Mouse (Mus musculus): ENCODE data around the gene Plekhh3. TPM values are rescaled to one million over a fixed set of nuclear protein-coding genes. Genes with fewer than 3 reads are reported as not detected.

Plekhh3 gene
- polyA plus RNA-seq (2012; rRNA removed) = 22.9 and 31.4 TPM in 2 replicates

DNA sequence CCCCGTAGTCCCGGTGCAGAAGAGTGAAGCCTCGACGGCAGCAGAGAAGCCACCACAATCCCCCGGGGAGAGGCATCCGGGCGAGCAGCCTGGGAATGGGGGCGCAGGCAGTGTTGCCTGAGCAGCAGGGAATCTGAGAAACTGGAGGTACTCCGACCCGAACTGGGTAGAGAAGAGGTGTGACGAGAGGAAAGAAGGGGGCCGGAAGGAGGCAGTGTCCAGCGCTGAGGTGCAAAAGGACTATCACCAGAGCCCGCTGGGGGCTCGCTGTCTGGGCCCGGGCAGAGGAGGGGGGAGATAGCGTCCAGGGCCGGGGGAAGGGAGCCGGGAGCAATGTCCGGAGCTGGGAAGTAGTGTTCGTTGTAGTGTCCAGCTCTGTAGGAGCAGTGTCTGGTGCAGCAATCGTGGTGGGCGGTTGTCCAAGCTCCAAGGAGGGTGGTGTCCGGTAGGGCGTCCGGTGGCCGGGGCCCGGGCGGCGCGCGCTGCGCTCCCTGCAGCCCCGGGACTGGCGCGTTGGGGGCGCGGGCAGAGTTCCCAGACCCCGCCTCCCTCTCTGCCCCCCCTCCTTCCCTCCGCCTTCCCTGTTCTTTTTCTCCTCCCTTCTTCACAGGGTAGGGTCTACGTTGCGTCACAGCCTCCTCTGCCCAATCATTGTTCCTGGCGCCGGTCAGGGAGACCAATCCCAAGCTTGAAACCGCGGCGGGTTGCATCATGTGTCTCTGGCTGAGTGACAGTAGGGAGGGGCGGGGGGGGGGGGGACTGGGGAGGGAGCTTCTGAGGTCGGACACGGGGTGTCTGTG, at the start of gene Plekhh3:
Plekhh3 (minus strand) TSS at position 541 of the 800 bp plus-strand sequence.
- whole genome bisulfite sequencing = under 1% methylated on average over 48 of the region's 50 CpGs
- DNase-seq (ENCODE audit: low read depth, low spot score) = peak; percentile 89

DNA sequence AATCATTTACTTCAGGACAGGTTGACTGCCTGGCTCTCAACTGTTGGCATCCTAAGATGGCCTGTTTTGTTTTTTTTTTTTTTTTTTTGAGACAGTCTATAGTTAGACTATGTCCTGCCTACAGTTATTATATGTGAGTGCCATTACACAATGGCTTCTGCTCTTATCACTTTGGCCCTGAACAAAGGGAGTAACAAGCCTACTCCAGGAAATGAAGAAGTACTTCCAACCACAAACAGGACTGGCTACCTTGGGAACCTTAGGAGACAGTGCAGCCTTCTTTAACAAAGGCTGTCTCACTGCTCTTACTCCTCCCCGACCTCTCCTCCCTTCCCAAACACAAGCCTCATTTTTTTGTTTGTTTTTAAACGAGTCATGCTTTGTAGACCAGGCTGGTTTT, 49.7 kb upstream of the Plekhh3 start:
- WGBS = 20% methylated on average over 2 of the region's 2 CpGs
- no peak for DNase-seq (ENCODE audit: low read depth, low spot score)

DNA sequence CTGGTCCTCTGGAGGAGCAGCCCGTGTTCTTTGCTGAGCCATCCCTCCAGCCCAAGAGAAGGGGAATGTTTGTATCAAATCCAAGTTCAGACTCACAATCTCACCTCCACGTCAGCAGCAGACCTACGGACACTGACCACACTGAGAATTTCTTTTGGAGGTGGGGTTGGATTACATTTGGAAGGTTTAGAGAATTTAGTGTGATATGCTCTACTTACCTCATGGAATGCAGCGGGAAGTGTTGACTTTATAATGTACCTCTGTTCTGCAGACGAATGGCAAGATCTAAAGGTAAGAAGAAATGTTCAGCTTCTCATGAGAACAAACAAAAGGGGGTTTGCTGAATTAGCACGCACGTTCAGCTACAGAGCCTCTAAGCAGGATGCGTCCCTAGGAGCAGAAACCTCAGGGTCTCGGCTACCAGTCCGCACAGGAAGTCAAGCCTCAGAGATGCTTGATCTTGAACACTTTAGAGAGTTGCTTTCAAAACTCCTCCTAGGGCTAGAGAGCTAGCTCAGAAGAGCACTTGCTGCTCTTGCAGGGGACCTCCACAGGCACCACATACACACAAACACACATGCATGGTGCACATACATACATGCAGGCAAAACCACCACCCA, 47.4 kb upstream of the Plekhh3 start:
- no peak for DNase-seq (ENCODE audit: low read depth, low spot score)
- WGBS = 83% methylated on average over 10 of the region's 10 CpGs

DNA sequence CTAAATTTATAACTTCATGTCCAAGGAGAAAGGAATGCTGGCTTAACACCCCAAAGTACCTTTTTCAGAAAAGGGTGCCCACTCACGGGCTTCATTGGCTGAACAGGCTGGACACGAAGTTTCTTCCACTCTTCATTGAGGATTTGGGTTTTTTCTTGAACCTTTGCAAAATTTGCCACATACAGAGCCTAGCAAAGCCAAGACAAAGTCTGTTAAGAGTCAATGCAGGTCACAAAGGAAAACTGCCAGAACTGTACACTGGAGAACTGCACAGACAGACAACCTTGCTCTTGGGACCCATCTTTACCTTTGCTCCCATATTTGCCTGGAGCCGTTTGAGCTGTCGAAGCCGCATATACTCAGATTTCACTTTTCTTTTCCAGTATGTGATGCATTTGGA, 45.8 kb upstream of the Plekhh3 start:
- 90% methylated on average over 5 of the region's 5 CpGs for WGBS

DNA sequence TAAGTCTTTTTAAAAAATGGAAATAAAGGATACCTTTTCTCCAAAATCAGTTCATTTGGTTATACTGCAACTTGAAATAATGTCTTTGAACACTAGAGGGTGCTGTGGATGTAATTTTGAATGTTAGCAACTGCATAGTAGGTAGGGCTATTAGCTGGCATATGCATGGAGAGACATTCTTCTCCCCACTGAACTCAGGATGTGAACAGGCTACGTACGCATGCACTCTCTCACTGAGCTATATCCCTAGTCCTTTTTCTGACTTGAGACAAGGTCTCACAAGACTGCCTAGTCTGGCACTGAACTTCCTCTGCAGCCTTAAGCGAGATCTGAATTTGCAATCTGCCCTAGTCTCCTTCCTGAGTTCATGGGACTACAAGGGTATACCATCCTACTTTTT, 40.8 kb upstream of the Plekhh3 start:
- DNase-seq (ENCODE audit: low read depth, low spot score) = peak; percentile 73
- 45% methylated on average over 3 of the region's 3 CpGs for WGBS

More for the DNA sequence above, 45.8 kb upstream of the Plekhh3 start:
- DNase-seq (ENCODE audit: low read depth, low spot score) = no peak

DNA sequence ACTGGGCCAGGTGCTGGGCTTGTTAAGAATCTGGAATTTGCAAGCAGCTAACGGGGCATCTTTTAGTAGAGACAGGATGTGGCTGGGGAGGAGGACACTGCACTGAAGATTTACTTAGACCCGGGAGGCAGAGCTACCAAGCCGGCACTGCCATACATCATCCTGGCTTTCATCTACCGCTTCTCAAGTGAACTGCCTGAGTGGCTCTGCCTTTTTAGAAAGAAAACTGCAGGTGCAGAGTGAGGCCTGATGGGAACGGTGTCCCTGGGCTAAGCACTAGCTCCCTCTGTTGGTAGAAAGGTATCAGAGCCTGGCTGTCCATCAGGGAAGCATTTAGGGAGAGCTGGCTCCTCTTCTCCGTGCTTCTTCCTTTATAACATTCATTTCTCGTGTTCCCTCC, 29.8 kb upstream of the Plekhh3 start:
- no peak for DNase-seq (ENCODE audit: low read depth, low spot score)
- 38% methylated on average over 7 of the region's 7 CpGs for WGBS

DNA sequence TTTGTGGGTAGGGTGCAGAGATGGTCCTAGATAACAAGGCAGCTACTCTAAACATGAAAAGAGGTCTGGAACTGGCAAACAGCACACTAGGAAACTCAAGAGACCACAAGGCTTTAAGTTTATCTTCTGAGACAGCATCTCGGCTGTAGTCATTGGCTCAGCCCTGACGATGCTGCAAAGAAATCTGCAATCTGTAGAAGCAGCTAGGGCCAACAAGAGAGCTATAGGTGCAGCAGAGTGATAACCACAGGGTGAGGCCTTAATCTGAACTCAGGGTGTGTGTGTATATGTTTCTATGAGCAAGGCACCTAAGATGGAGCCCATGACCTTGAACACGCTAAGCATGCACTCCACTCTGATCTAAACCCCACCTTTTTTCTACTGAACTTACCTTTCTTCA, 28.4 kb upstream of the Plekhh3 start:
- 91% methylated on average over 3 of the region's 3 CpGs for WGBS
- no peak for DNase-seq (ENCODE audit: low read depth, low spot score)

DNA sequence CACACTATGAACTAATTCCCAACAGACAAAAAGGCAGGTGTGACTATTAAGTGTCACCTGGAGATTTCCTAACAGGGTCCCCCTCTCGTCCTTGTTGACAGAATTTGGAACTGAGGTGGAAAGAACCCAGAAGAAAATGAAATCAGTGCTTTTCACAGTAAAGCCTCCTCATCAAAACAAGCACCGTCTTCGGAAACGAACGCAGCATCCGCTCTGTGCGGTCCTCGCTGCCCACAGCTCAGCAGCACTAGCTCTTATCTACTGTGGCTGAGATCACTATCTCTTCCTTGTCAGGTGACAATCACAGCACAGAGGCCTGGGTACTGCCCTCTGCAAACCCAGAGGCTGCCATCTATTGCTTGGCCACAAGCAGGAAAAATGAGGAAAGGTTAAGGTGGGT, 25.0 kb upstream of the Plekhh3 start:
- DNase-seq (ENCODE audit: low read depth, low spot score) = no peak
- 95% methylated on average over 8 of the region's 8 CpGs for WGBS

DNA sequence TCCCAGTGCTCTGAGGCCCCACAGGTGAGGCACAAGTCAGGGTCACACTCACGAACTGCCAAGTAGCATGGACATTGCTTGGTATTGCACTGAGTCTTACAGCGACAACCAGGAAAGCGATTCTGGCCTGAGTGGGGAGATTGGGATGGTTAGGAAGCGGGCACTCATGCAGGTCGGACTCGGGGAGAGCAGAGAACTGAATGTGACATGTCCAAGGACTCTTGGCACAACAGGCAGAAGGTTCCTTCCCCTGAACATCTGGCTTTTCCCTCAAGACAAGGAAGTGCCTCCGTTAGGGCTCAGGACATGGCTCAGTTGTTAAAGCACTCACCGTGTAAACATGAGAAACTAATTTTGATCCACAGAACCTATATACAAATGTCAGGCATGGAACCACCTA, 24.4 kb upstream of the Plekhh3 start:
- 85% methylated on average over 8 of the region's 8 CpGs for WGBS
- no peak for DNase-seq (ENCODE audit: low read depth, low spot score)

DNA sequence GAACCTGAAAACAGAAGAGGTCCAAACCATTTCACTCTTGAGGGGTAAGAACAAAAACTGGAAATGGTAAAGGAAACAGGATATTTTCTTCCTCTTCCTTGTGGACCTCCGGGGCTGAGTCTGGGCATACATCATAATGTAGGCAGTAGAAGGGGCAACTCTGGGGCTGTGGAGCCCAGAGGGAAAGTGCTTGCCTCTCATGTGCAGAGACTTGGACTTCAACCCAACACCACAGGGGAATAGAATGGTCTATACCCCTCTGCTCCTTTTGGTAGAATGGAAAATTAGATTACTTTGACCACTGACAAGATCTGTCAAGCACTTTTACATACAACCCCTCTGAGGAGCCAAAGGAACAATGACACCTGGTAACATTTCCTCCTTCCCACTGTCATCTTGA, 23.9 kb upstream of the Plekhh3 start:
- 74% methylated on average over 1 of the region's 1 CpGs for WGBS

DNA sequence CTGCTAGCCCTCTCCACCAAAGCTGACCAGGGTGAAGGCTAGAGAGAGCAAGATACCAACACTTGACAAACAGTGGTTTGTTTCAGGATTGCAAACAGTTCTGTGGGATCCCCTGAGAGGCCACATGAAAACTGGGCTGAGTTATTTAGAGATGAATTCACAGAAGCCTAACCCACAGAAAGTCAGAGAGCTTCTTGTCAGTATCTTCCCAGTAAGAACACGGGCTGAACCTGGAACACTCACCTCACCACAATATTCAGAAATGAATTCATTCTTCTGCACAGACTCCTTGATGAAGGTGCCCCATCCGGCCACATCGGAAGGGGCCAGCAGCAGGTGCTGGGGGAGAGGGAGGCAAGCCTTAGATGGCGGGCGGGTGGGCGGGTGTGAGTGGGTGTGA, 23.5 kb upstream of the Plekhh3 start:
- DNase-seq (ENCODE audit: low read depth, low spot score) = no peak
- 89% methylated on average over 6 of the region's 6 CpGs for WGBS

More for the DNA sequence above, 23.9 kb upstream of the Plekhh3 start:
- no peak for DNase-seq (ENCODE audit: low read depth, low spot score)

DNA sequence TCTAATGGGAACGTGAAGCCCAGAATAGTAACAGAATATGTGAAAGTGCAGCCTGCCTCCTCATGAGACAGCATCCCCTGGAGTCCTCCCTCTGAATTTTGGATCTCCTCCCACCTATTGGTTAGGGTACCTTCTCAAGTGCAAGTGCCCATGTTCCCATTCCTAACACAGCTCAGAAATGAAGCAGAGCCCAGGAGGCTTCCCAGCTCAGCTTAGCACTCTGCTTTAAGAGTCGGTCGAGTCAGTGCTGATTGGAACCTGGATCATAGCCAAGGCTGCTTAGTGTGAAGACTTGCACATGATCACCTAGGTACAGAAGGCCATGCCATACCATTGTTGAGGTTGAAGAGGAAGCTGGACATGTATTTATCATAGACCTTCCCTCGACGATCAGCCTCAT, 23.0 kb upstream of the Plekhh3 start:
- 59% methylated on average over 5 of the region's 5 CpGs for WGBS
- no peak for DNase-seq (ENCODE audit: low read depth, low spot score)

DNA sequence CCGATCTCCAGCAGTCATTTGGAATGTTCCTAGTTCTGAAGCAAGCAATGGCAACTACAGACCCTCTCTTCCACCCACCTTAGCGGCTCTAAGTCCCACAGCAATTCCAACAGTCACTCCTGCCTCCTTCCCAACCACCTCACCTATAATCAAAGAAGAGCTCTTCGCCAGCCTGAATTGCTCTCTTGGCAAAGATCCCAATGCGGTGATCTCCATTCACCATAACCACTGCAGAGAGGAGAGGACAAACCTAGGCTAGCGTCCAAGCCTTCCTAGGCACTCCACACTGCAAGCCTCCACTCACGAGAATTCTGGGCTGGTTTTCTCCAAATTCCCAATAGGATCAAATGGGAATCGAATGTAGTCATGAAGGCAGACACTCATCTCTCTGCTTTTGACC, 21.9 kb upstream of the Plekhh3 start:
- DNase-seq (ENCODE audit: low read depth, low spot score) = no peak
- 84% methylated on average over 7 of the region's 7 CpGs for WGBS

DNA sequence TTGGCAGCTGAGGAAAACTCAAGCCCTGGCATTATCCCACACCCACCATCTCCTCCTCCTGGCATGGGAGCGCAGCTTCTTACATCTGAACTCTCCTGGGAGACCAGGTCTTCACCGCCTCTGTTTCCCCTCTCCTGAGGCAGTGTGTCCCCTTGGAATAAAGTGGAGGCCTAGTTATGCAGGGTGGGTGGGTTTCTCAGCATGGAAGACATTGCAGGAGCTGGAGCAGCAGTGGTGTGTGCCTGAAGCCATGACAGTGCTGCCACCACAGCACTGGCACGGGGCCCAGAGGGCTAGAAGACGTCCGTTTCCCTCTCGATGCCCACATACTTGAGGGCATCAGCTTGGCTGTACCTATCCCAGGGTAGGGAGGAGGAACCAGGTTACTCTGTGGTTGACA, 21.5 kb upstream of the Plekhh3 start:
- no peak for DNase-seq (ENCODE audit: low read depth, low spot score)
- WGBS = 85% methylated on average over 6 of the region's 6 CpGs

DNA sequence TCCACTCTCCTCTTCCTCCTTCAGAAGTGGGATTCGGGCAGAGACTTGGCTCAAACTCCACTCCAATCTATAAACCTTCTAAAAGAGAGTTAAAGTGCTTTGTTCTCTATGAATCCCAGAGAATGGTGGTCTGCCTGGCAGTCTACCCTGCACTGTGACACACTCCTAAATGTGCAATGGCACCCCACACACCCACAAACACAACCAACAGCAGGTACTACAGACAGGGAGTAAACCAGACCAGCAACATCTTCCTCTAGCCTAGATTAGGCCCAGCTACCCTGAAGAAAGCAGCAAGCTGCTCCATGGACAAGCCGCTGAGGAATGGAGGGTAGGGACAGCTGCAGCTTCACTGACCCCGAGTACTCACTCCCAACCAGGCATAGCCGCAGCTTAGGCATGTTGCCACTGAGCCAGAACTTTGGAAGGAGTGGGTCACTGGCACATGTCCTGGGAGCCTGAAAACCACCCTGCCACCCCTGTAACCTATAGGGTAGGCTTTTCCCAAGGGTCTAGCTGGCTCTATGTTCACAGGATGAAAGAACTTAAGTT, 20.8 kb upstream of the Plekhh3 start:
- 72% methylated on average over 4 of the region's 4 CpGs for WGBS
- no peak for DNase-seq (ENCODE audit: low read depth, low spot score)

DNA sequence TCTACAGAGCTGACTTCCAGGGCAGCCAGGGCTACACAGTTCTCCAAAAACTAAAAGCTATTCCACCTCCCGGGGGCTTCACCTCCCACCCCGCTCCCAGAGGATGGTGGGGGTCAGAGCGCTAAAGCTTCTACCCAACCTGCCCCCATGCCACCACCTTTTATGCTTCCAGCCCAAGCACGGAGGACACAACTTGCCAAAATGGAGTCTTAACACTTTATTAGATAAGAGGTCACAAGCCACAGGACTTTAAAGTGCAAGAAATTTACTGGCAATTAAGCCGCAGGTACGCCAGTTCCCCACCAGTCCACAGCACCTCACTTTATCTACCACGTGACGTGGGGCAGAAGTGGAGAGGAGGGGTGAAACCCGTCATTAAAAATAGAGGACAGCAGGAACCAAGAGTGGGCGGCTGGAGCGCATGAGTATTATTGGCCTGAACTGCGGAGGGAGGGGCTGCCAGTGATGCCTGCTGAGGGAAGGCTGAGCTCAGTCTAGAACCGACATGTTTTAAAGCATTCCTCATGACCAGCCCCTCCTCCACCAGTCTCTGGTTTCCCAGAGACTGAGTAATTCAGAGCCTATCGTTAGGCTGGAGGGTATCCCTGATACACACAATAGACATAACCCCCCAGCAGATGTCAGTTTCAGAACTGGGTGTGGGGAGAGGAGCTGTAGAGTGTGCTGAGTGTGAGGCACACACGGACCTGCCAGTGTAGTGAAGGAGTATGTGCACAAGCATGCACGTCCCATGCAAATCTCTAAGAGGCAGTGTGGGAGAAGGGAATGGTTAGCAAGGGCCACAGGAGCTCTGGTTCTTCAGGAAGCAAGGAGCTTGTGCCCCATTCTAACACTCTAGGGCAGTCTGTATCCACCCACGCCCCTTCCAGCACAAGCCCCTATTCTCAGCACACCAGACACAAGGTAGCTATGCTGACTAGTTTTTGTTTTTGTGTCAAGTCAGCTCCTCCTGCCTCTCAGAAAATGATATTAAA, 20.1 kb upstream of the Plekhh3 start:
- no peak for DNase-seq (ENCODE audit: low read depth, low spot score)
- 68% methylated on average over 17 of the region's 17 CpGs for WGBS

DNA sequence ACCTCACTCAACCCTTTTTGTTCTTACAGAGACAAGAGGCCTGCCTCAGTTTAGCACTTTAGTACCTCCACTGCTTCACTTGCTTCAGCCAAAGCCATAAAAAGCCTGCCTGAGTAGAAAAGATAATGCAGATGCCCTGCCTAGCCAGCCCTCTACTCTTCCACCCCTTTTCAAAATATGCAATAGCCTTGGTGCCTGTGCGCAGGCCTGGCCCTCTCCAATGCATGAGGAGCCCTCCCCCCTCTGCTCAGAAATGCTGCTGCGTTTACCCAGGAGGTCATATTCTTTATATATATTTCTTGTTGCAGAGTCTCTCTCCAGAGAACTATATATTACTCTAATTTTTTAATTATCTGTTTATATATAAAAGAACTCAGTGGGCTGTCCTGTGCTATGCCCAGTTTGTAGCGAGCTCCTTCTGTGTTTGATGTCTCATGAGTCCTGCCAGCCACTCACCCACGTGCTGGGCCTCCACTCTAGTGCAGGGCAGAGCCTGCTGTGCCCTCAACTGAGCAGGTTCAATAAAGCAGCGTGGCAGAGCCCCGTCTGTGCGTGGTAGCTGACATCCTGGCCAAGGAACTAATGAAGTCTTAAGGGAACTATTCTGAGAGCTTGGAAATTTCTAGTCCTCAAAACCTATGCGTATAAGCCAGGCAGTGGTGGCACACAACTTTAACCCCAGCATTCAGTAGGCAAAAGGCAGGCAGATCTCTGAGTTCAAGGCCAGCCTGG, 19.2 kb upstream of the Plekhh3 start:
- no peak for DNase-seq (ENCODE audit: low read depth, low spot score)
- 65% methylated on average over 8 of the region's 8 CpGs for WGBS

DNA sequence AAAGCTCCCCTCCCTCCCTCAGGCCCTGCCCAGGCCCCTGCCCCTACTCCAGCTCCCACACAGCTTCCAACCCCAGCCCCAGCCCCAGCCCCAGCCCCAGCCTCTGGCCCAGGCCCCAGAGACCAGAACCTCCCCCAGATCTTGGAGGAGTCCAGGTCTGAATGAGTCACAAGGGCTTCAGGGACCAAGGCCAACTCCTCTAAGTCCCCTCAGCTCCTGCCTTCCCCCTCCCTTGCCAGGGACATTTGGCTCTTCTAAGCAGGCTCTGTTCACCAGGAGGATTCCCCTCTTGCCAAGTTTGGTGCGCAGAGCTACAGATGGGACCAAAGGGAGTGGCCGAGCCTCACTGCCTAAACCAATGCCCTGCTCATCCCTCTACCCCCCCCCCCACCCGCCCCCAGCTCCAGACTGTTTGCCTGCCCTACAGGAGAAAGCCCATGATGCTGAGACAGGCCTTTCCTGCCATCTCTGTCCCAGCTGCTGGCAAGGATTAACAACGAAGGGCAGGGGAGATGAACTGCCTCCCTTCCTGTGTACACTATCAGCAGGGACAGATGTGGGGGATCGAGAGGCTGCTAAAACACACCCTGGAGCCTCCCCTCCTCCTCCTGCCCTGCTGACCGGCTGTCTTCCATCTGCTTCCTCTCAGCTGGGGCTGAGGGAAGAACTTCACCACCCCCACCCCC, 18.5 kb upstream of the Plekhh3 start:
- WGBS = 52% methylated on average over 6 of the region's 6 CpGs
- DNase-seq (ENCODE audit: low read depth, low spot score) = no peak

All from large intestine, adult 2 months (tissue).